Mouse (Mus musculus): ENCODE measurements around the gene Inka2. TPM values are rescaled to one million over a fixed set of nuclear protein-coding genes. Genes with fewer than 3 reads are reported as not detected.

The Inka2 gene
- total RNA-seq (2012; rRNA removed) (3.1 and 3.4 TPM in 2 replicates), total RNA-seq (2014; rRNA removed) (0.93 and 1.0 TPM in 2 replicates), polyA plus RNA-seq (2012; ENCODE audit: insufficient read length, low read depth) (1.9 and 2.5 TPM in 2 replicates)

DNA sequence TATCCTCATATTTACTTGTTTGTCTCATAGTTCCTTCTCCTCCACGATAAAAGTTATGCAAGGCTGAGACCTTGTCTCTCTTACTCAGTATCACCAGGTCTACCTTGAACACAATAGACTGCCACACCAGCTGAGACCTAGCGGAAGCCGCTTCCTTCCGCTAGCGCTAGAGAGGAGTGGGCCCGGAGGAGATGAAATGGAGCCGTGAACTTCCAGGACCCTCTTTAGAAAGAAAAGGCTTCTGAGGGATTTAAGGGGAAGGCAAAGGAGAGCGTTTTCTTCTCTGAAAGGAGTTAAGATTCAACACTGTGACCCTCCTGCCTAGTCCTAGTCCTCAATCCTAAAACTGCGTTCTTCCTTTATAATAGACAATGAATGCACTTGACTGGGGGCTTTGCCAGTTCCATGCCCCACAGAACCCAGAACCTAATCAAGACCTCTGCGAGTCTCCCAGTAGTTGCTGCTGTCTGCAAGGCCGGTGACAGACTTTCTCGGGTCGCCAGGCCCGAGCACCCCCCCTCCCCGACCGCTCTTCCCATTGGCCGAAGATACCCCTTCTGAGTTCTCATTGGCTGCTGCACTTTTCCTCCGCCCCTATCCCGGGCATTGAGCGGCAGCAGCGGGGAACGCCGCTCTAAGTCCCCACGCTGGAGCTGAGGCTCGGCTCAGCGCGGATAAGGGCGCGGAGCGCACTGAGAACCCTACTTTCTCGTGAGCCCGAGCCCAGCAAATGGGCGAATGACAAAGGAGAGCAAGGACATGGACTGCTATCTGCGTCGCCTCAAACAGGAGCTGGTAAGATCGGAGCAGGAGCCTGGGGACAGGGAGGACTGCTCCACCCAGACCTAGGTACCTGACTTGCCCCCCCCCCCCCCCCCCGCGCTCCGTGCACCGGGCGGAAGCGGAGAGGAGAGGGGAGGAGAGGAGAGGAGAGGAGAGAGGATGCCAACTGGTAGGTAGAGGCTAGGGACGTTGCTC, at the start of gene Inka2:
TSS of gene Inka2 (plus strand) at position 569 of the 978 bp plus-strand sequence.
- in situ Hi-C loops (cut with MboI; ENCODE audit: low pct_ligation_motif_present, low pct_unique_long_range_greater_than_20kb, low sequenced_read_pairs) (no loop called here), dilution Hi-C loops (cut with MboI; ENCODE audit: extremely low pct_ligation_motif_present, extremely low pct_unique_long_range_greater_than_20kb, low sequenced_read_pairs) (no loop called here)
- H3K9me3 ChIP-seq (replicated peaks; ENCODE audit: low read length) = no peaks in the 10 kb centered on the region

DNA sequence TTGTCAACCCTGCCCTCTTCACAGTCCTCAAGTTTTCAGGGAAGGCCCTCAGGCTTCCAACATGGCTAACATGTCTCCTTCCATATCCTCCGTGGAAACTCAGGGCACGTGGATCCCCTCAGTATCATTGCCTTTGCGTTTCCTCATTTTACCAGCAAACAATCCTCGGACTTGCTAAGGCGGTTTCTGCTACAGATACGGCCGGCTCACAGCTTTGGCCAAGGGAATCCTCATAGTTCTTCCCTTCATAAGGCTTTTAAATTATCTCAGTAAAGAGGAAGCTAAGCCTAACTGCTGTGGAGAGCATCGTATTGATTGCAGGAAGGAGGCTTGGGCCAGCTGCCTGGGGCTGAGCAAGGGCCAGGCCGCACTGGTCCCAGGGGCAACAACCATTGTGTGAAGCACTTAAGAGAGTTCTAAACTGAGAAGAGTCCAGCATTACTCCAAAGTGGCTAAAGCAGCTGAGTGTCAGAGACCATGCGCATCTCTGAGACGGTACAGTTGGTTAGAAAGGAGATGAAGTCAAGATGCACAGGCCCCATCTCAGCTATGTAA, 49.3 kb upstream of the Inka2 start:
- TF ChIP-seq CHD1 (IDR thresholded peaks at IDR 0.05; ENCODE audit: low read depth, low read length) (no peak), ZMIZ1 (IDR thresholded peaks at IDR 0.05; ENCODE audit: low read depth, low read length) (no peak), MYC (IDR thresholded peaks at IDR 0.05; ENCODE audit: low read depth, low read length) (no peak), BHLHE40 (IDR thresholded peaks at IDR 0.05; ENCODE audit: low read depth, low read length) (no peak), POLR2A (IDR thresholded peaks at IDR 0.05; ENCODE audit: low read depth, low read length) (no peak), SIN3A (IDR thresholded peaks at IDR 0.05; ENCODE audit: low read length) (no peak)
- no peak overlapping the region for H3K4me2 ChIP-seq (ENCODE audit: insufficient read depth, low read depth, poor library complexity, severe bottlenecking)
- in situ Hi-C loops (cut with MboI; ENCODE audit: low pct_ligation_motif_present, low pct_unique_long_range_greater_than_20kb, low sequenced_read_pairs) = no loop called here

More for the DNA sequence above, at the start of gene Inka2:
- Histone ChIP-seq H3K4me3 (replicated peaks in 1 of 3; ENCODE audit: low read depth in 2 of 3, low read length in 2 of 3, poor library complexity in 1 of 3) (peak within 1 kb of the TSS; percentile 57 to 81 (median 71)), H3K36me3 (replicated peaks in 1 of 2; ENCODE audit: control insufficient read depth in 1 of 2, insufficient read depth in 1 of 2, low read length in 1 of 2) (peaks cover 0 to under 1% of the 10 kb centered on the region in 2 experiments), H3K4me2 (ENCODE audit: insufficient read depth, low read depth, poor library complexity, severe bottlenecking) (peak within 1 kb of the TSS; percentile 70), H3K27ac (ENCODE audit: insufficient read depth, low read depth) (no peak within 1 kb of the TSS), H3K79me2 (replicated peaks; ENCODE audit: control insufficient read depth, extremely low read depth, insufficient read depth, poor library complexity, severe bottlenecking) (peaks cover 4% of the 10 kb centered on the region), H3K4me1 (ENCODE audit: control insufficient read depth in 1 of 2, insufficient read depth in 2 of 2) (peaks cover 10 to 20% of the 10 kb centered on the region in 2 experiments; a peak in 3 of 4 replicates), H3K27me3 (replicated peaks) (peaks cover 10% of the 10 kb centered on the region), H3K9ac (ENCODE audit: insufficient read depth, low read depth) (peak within 1 kb of the TSS; percentile 64)
- TF ChIP-seq POLR2A (IDR thresholded peaks at IDR 0.05; ENCODE audit: low read depth, low read length) (peak; percentile 80), SIN3A (IDR thresholded peaks at IDR 0.05; ENCODE audit: low read length) (peak; percentile 46; the same call in 1 of the 2 replicates), CHD2 (IDR thresholded peaks at IDR 0.05; ENCODE audit: low read length) (0 out of 2 replicates have a peak, but pooled peaks have one; percentile 48), TCF12 (IDR thresholded peaks at IDR 0.05; ENCODE audit: low read depth, low read length) (peak; percentile 55), JUN (IDR thresholded peaks at IDR 0.05; ENCODE audit: insufficient read depth, low read depth, low read length) (no peak), NELFE (IDR thresholded peaks at IDR 0.05; ENCODE audit: low read depth, low read length) (no peak), MXI1 (IDR thresholded peaks at IDR 0.05; ENCODE audit: low read depth, low read length) (peak; percentile 33), MAZ (IDR thresholded peaks at IDR 0.05; ENCODE audit: low read depth, low read length) (peak; percentile 75; the same call in 1 of the 2 replicates), BHLHE40 (IDR thresholded peaks at IDR 0.05; ENCODE audit: low read depth, low read length) (no peak)
- DNase-seq (ENCODE audit: extremely low read depth) = peak; percentile 79

More for the DNA sequence above, 49.3 kb upstream of the Inka2 start:
- Histone ChIP-seq H3K27me3 (replicated peaks) (peaks cover 15% of the 10 kb centered on the region), H3K27ac (ENCODE audit: insufficient read depth, low read depth) (no peak overlapping the region), H3K79me2 (replicated peaks; ENCODE audit: control insufficient read depth, extremely low read depth, insufficient read depth, poor library complexity, severe bottlenecking) (no peaks in the 10 kb centered on the region), H3K36me3 (replicated peaks in 1 of 2; ENCODE audit: control insufficient read depth in 1 of 2, insufficient read depth in 1 of 2, low read length in 1 of 2) (no peaks in the 10 kb centered on the region), H3K4me1 (ENCODE audit: control insufficient read depth in 1 of 2, insufficient read depth in 2 of 2) (no peaks in the 10 kb centered on the region), H3K9me3 (replicated peaks; ENCODE audit: low read length) (peaks cover 4% of the 10 kb centered on the region), H3K4me3 (replicated peaks in 1 of 3; ENCODE audit: low read depth in 2 of 3, low read length in 2 of 3, poor library complexity in 1 of 3) (no peak overlapping the region), H3K9ac (ENCODE audit: insufficient read depth, low read depth) (no peak overlapping the region)
- dilution Hi-C loops (cut with MboI; ENCODE audit: extremely low pct_ligation_motif_present, extremely low pct_unique_long_range_greater_than_20kb, low sequenced_read_pairs) = no loop called here
- DNase-seq (ENCODE audit: extremely low read depth) = no peak
